Mouse (Mus musculus) embryonic facial prominence, embryonic 15.5 days (tissue): Measurements from ENCODE around the gene Apobec2. TPM values are rescaled to one million over a fixed set of nuclear protein-coding genes. Genes with fewer than 3 reads are reported as not detected.

Experiments
- ATAC-seq: fragments of 200-750 bp; cut with Nextera tagmentation; 2 replicates; pipeline ENCODE4 v1.8.0; 2017; ENCODE audit warnings: low read depth, moderate TSS enrichment; ENCODE audit not compliant: insufficient number of reproducible peaks, low FRiP score, low TSS enrichment
- H3K27ac ChIP-seq: fragments of 300-500 bp; sonication (generic); replicated peaks from 2 replicates; pipeline ENCODE4 v1.5.1; 2015; ENCODE audit warnings: mild to moderate bottlenecking, inconsistent platforms
- H3K27me3 ChIP-seq: fragments of 300-500 bp; sonication (generic); 2 replicates; pipeline ENCODE4 v1.6.1; 2015; ENCODE audit warnings: inconsistent platforms
- H3K36me3 ChIP-seq: fragments of 300-500 bp; sonication (generic); 2 replicates; pipeline ENCODE4 v1.6.1; 2015; ENCODE audit warnings: mild to moderate bottlenecking, inconsistent platforms
- H3K4me1 ChIP-seq: fragments of 300-500 bp; sonication (generic); 2 replicates; pipeline ENCODE4 v1.6.1; 2015; ENCODE audit warnings: inconsistent platforms
- H3K4me2 ChIP-seq: fragments of 300-500 bp; sonication (generic); replicated peaks from 2 replicates; pipeline ENCODE4 v1.6.1; 2015; ENCODE audit warnings: mild to moderate bottlenecking, inconsistent platforms
- H3K4me3 ChIP-seq: fragments of 300-500 bp; sonication (generic); replicated peaks from 2 replicates; pipeline ENCODE4 v1.5.1; 2015; ENCODE audit warnings: mild to moderate bottlenecking, inconsistent platforms
- H3K9ac ChIP-seq: fragments of 300-500 bp; sonication (generic); 2 replicates; pipeline ENCODE4 v1.6.1; 2015; ENCODE audit warnings: inconsistent platforms
- H3K9me3 ChIP-seq: fragments of 300-500 bp; sonication (generic); replicated peaks from 2 replicates; pipeline ENCODE4 v1.6.1; 2016; ENCODE audit warnings: inconsistent platforms
- WGBS: fragments of 180-500 bp; shearing (Covaris S2); methylation state at CpG from one replicate; pipeline ENCODE4 v1.1.7; 2015; 5-methylcytosine and 5-hydroxymethylcytosine counted together
- polyA plus RNA-seq: library from polyadenylated mRNA; unstranded; fragments of >200 nt; fragmentation: Nextera tagmentation; extraction: Ambion mirVana; gene quantifications from 2 replicates; pipeline ENCODE4 v1.2.1, GENCODE M21; 2015

Apobec2 gene
- polyA plus RNA-seq, 1 experiment from 2014 or later, result 25.7 TPM

DNA sequence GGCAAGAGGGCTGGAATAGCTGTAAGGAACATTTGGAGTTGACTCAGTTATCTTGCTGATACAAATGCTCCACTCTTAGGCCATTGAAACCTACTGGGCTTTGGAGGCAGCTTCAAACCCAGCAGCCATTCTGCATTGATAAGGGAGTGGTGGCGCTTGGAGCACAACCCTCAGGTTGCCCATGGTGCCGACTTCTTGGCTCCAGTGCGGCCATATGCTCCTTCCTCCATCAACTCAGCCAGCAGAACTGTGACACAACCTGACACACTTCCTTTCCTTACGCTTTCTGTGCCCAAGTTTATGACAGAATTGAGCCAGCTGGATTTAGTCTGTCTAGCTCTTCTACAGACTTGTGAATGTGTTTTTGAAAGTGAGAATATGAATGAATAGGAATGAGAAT is 25.6 kb downstream of the Apobec2 start:
- Histone ChIP-seq H3K9ac (no peak overlapping the region), H3K27ac (no peak overlapping the region), H3K36me3 (no peaks in the 10 kb centered on the region; the same call in 1 of the 2 replicates), H3K9me3 (no peaks in the 10 kb centered on the region), H3K4me1 (peaks cover 24% of the 10 kb centered on the region), H3K27me3 (no peaks in the 10 kb centered on the region), H3K4me2 (0 out of 2 replicates have a peak overlapping the region, but pooled peaks have one; percentile 64), H3K4me3 (no peak overlapping the region)
- 83% methylated on average over 4 of the region's 4 CpGs for WGBS
- ATAC-seq, result no peak

DNA sequence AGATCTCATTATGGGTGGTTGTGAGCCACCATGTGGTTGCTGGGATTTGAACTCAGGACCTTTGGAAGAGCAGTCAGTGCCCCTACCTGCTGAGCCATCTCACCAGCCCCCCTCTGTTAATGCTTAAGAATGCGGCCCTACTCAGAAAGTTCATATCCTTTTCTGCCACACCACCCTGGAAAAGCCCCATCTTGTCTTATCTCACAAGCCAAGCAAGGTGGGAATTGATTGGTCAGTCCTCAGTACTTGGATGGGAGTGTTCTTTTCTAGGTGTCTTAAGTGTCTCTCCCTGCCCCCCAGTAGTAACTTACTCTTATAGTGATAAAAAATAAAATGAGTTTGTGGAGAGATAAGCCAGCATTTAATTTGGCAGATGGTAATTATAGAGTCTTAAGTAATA is 28.0 kb downstream of the Apobec2 start:
- Histone ChIP-seq H3K4me1 (0 out of 2 replicates have a peak, but pooled peaks cover 9% of the 10 kb centered on the region), H3K9ac (no peak overlapping the region), H3K4me2 (no peak overlapping the region), H3K4me3 (no peak overlapping the region), H3K36me3 (peaks cover 10% of the 10 kb centered on the region; the same call in 1 of the 2 replicates), H3K9me3 (no peaks in the 10 kb centered on the region), H3K27me3 (no peaks in the 10 kb centered on the region), H3K27ac (no peak overlapping the region)
- 84% methylated on average over 1 of the region's 1 CpGs for WGBS
- no peak for ATAC-seq

DNA sequence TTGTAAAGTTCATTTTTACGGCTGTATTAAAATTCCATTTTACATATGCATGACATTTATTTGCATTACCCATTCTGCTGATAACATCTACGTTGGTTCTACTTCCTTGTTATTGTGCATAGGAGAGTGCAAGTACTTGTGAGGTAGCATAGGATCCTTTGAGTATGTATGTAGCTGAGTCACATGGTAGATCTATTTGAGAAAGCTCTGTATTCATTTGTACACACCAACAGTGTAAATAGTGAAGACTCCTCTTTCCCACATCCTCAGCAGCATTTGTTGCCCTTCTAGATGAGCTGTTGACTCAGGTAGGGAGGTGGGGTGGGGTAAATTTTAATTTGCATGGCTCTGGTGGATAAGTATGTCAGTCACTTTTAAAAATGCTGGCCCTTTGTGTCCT is 28.9 kb downstream of the Apobec2 start:
- H3K27ac ChIP-seq, result no peak overlapping the region
- no peak for ATAC-seq
- H3K27me3 ChIP-seq, result no peaks in the 10 kb centered on the region
- H3K36me3 ChIP-seq, result peaks cover 19% of the 10 kb centered on the region
- 0 out of 2 replicates have a peak, but pooled peaks cover 9% of the 10 kb centered on the region for H3K4me1 ChIP-seq
- 79% methylated on average over 2 of the region's 2 CpGs for WGBS
- no peak overlapping the region for H3K4me2 ChIP-seq
- no peak overlapping the region for H3K9ac ChIP-seq
- no peaks in the 10 kb centered on the region for H3K9me3 ChIP-seq
- no peak overlapping the region for H3K4me3 ChIP-seq

DNA sequence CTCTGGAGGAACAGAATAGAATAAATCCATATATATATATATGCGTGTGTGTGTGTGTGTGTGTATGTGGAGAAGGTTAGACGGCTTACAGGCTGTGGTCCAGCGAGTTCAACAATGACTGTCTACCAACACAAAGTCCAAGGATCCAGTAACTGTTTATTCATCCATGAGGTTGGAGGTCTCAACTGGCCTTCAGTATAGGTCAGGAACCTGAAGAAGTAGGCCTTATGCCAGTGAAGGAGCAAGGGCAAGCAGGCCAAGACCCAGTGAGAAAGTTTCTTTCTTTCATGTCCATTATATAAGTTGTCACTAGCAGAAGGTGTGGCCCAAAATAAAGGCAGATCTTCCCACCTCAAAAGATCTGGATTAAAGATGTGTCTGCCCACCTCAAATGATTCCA is 30.0 kb downstream of the Apobec2 start:
- Histone ChIP-seq H3K36me3 (peaks cover 30% of the 10 kb centered on the region), H3K9ac (no peak overlapping the region), H3K4me3 (no peak overlapping the region), H3K9me3 (no peaks in the 10 kb centered on the region), H3K4me2 (no peak overlapping the region), H3K27ac (no peak overlapping the region), H3K27me3 (no peaks in the 10 kb centered on the region), H3K4me1 (0 out of 2 replicates have a peak, but pooled peaks cover 3% of the 10 kb centered on the region)
- no peak for ATAC-seq
- WGBS, result 97% methylated on average over 3 of the region's 3 CpGs

DNA sequence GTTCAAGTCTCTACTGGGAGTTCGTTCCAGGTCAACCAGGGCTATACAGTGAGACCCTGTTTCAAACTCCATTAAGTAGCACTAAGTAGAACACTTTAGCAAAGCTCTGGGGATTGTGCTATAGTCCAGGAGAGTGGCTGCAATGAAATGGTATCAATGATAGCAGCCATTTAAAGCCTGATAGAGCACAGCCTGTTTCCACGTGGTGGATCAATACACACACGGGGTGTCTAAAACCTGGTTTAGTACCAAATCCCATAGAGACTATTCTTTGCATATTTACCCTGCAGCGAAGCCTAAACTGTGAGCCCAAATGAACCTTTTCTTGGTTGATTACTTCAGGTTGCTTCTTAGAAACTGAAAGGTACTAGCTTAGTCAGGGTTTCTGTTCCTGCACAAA is 31.0 kb downstream of the Apobec2 start:
- no peak for ATAC-seq
- 83% methylated on average over 4 of the region's 4 CpGs for WGBS
- H3K27me3 ChIP-seq, result no peaks in the 10 kb centered on the region
- no peak overlapping the region for H3K9ac ChIP-seq
- no peak overlapping the region for H3K27ac ChIP-seq
- peaks cover 30% of the 10 kb centered on the region for H3K36me3 ChIP-seq
- no peak overlapping the region for H3K4me3 ChIP-seq
- no peaks in the 10 kb centered on the region for H3K4me1 ChIP-seq
- H3K9me3 ChIP-seq, result no peaks in the 10 kb centered on the region
- H3K4me2 ChIP-seq, result no peak overlapping the region

DNA sequence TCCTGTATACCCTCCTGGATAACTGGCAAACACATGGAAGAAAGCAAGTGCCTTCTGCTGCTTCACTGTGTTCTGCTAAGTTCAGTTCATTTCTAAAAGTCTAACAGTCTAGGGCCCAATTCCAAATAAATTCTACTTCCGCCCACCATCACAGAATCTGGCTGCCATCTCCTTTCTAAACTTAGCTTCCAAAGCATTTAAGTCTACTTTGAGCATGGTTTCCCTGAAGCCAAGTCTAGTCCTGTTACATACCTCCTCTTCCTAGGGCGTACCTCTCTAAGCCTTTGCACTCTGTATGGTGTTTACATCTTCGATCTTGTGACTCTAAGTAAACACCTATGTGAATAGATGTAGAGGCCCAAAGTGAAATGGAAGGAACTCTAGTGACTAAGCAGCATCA is 40.1 kb downstream of the Apobec2 start:
- Histone ChIP-seq H3K9ac (no peak overlapping the region), H3K4me1 (no peaks in the 10 kb centered on the region), H3K9me3 (no peaks in the 10 kb centered on the region), H3K36me3 (peaks cover 86% of the 10 kb centered on the region), H3K4me2 (no peak overlapping the region), H3K27me3 (no peaks in the 10 kb centered on the region), H3K27ac (no peak overlapping the region), H3K4me3 (no peak overlapping the region)
- no peak for ATAC-seq
- WGBS, result 89% methylated on average over 3 of the region's 3 CpGs

DNA sequence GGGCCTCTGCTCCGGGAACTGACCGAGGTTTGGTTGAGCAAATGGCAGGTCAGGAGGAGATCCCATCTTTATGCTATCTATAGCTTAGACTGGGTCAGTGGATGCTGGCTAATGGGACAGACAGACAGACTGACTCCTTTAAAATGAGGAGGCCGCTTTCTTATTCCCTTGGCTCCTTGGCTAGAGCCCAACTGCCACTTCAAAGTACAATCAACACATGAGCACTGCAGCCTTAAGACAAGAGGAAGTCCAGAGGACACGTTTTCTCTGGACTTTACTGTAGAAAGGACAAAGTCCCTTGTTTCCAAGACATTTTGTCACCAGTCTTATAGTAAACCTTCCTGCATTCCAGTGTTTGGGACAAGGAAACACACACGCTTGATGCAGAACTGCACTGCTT is 41.3 kb downstream of the Apobec2 start:
- Histone ChIP-seq H3K27ac (no peak overlapping the region), H3K4me1 (no peaks in the 10 kb centered on the region), H3K36me3 (peaks cover 97% of the 10 kb centered on the region), H3K4me2 (no peak overlapping the region), H3K27me3 (no peaks in the 10 kb centered on the region), H3K4me3 (no peak overlapping the region), H3K9me3 (no peaks in the 10 kb centered on the region), H3K9ac (no peak overlapping the region)
- ATAC-seq, result no peak
- 90% methylated on average over 5 of the region's 5 CpGs for WGBS

- WGBS, result 93% methylated on average over 5 of the region's 5 CpGs
- no peaks in the 10 kb centered on the region for H3K27me3 ChIP-seq
- no peaks in the 10 kb centered on the region for H3K9me3 ChIP-seq
- H3K4me3 ChIP-seq, result no peak overlapping the region
- ATAC-seq, result no peak
- no peaks in the 10 kb centered on the region for H3K4me1 ChIP-seq
- H3K4me2 ChIP-seq, result no peak overlapping the region
- no peak overlapping the region for H3K9ac ChIP-seq
- peaks cover 87% of the 10 kb centered on the region for H3K36me3 ChIP-seq
- H3K27ac ChIP-seq, result no peak overlapping the region
Measured at GRCm38 (mm10) chr17:48389442-48389841, 43.3 kb downstream of the Apobec2 start.

DNA sequence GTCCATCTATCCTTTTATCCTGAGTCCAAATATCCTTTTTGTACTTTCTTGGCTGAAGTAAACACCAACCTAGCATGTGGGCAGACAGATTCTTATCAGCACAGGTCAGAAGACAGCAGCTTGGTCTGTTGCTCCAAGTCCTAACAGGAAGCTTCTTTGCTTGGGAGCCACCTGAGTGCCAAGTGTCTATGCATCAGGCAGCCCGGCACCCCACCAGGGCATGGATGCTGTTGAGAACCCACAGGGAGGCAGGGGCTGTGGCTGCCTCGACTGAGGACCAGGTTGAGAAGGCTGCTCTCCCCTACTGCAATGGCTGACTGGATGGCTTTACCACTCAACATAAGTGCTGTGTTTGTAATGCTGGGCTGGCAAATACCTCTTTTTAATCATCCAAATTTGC is 44.1 kb downstream of the Apobec2 start:
- no peak overlapping the region for H3K4me3 ChIP-seq
- 89% methylated on average over 2 of the region's 2 CpGs for whole genome bisulfite sequencing
- no peaks in the 10 kb centered on the region for H3K4me1 ChIP-seq
- H3K27me3 ChIP-seq, result no peaks in the 10 kb centered on the region
- no peaks in the 10 kb centered on the region for H3K9me3 ChIP-seq
- no peak overlapping the region for H3K9ac ChIP-seq
- peaks cover 79% of the 10 kb centered on the region for H3K36me3 ChIP-seq
- no peak overlapping the region for H3K27ac ChIP-seq
- H3K4me2 ChIP-seq, result no peak overlapping the region
- ATAC-seq, result no peak

GRCm38 (mm10) chr17:48385786-48386461 is 46.8 kb downstream of the Apobec2 start:
- no peaks in the 10 kb centered on the region for H3K9me3 ChIP-seq
- H3K4me1 ChIP-seq, result no peaks in the 10 kb centered on the region
- no peaks in the 10 kb centered on the region for H3K27me3 ChIP-seq
- no peak for ATAC-seq
- H3K4me3 ChIP-seq, result no peak overlapping the region
- H3K4me2 ChIP-seq, result no peak overlapping the region
- no peak overlapping the region for H3K9ac ChIP-seq
- 67% methylated on average over 2 of the region's 2 CpGs for WGBS
- peaks cover 52% of the 10 kb centered on the region for H3K36me3 ChIP-seq
- H3K27ac ChIP-seq, result no peak overlapping the region

DNA sequence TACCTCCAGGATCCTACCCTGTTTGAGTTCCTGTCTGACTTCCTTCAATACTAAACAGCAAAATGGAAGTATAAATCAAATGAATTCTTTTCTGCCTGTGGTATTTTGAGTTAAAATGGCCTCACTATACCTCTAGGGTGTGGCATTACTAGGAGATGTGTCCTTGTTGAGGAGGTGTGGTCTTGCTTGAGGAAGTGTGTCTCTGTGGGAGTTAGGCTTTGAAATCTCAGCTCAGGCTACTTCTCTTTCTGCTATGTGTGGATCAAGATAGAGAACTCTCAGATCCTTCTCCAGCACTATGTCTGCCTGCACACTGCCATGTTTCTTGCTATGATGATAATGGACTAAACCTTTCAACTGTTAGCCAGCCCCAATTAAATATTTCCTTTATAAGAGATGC is 53.7 kb downstream of the Apobec2 start:
- no peak overlapping the region for H3K27ac ChIP-seq
- H3K36me3 ChIP-seq, result no peaks in the 10 kb centered on the region
- ATAC-seq, result no peak
- H3K9me3 ChIP-seq, result no peaks in the 10 kb centered on the region
- H3K27me3 ChIP-seq, result no peaks in the 10 kb centered on the region
- H3K9ac ChIP-seq, result no peak overlapping the region
- no peaks in the 10 kb centered on the region for H3K4me1 ChIP-seq
- H3K4me2 ChIP-seq, result no peak overlapping the region
- H3K4me3 ChIP-seq, result no peak overlapping the region

DNA sequence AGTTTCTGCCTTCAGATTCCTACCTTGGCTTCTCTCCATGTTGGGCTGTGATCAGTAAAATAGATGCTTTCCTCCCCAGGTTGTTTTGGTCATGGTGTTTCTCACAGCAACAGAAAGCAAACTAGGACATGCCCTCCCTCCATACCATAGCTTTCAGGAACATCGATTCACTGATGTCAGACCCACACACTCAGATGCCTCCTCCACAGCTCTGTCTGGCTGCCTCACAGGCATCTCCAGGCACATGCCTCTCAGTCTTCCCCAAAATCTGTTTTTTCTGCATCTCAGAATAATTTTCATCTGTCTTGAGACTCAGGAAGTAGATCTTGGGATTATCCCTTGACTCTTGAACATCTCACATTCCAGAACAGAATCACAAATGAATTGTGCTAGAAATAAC is 56.6 kb downstream of the Apobec2 start:
- WGBS, result 93% methylated on average over 1 of the region's 1 CpGs
- Histone ChIP-seq H3K36me3 (no peaks in the 10 kb centered on the region), H3K4me2 (no peak overlapping the region), H3K4me1 (no peaks in the 10 kb centered on the region), H3K9ac (no peak overlapping the region), H3K4me3 (no peak overlapping the region), H3K27ac (no peak overlapping the region), H3K9me3 (no peaks in the 10 kb centered on the region), H3K27me3 (no peaks in the 10 kb centered on the region)
- ATAC-seq, result no peak
